Mouse (Mus musculus) small intestine, adult 2 months (tissue): Measurements from ENCODE around the gene Hsf4.

Source experiments
- CTCF ChIP-seq: fragments of 200-500 bp; IDR thresholded peaks from 2 replicates; pipeline ENCODE4 v1.5.1; 2012; ENCODE audit warnings: low read depth, mild to moderate bottlenecking, control low read depth, inconsistent platforms, low read length, moderate library complexity, mixed read lengths; ENCODE audit not compliant: insufficient replicate concordance, insufficient read length; ENCODE audit errors: extremely low read depth
- POLR2A ChIP-seq: fragments of 200-500 bp; IDR thresholded peaks from 2 replicates; pipeline ENCODE4 v1.6.1; 2012; ENCODE audit warnings: low read depth, mild to moderate bottlenecking, control low read depth, inconsistent platforms, low read length, moderate library complexity

DNA sequence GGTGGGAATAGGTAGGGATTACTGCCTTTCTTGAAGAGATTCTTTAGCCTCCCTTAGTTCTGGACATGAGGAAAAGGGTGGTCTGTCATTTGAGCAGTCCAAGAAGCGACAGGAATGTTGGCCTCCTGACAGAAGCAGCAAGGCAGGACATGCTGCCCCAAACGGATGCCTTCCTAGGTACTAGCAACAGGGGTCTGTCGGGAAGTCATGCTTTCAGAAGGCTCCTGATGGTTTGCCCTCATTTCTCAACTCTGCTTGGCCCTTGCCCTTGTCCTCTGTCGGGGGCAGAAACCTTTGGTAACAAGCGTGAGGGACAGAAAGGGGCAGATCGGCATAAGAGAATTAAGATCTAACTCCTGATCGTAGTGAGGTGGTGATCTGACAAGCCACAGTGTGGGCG lies 40.5 kb downstream of the Hsf4 start:
- TF ChIP-seq CTCF (no peak), POLR2A (no peak)
